Mouse (Mus musculus) spleen, embryonic (tissue): ENCODE data around the gene Tln2.

Experiments
- CTCF ChIA-PET: fragments of 350-600 bp; sonication (Branson Sonifier 250); formaldehyde crosslinking; loops from one replicate; lab custom pipeline; 2022; lab: Charles Lee

The Tln2 gene

GRCm38 (mm10) chr9:67559603-67560002, at the start of gene Tln2:
Tln2 (minus strand) TSS chr9:67559703.
- CTCF ChIA-PET = no interaction called here

DNA sequence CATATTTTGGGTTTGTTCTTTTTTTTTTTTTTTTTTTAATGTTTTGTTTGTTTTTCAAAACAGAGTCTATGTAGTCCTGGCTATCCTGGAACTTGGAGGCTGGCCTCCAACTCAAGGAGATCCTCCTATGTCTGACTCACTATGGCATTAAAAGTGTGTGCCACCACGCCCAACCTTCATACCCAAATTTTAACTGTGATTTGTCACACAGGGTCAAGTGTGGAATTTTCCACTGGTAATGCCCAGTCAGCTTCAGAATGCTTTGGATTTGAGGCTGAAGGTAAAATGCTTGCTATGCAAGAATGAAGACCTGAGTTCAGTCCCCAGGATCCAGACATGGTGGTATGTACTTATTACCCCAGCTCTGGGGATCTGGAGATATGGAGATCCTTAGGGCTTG, 49.7 kb upstream of the Tln2 start:
- CTCF ChIA-PET = no interaction called here

DNA sequence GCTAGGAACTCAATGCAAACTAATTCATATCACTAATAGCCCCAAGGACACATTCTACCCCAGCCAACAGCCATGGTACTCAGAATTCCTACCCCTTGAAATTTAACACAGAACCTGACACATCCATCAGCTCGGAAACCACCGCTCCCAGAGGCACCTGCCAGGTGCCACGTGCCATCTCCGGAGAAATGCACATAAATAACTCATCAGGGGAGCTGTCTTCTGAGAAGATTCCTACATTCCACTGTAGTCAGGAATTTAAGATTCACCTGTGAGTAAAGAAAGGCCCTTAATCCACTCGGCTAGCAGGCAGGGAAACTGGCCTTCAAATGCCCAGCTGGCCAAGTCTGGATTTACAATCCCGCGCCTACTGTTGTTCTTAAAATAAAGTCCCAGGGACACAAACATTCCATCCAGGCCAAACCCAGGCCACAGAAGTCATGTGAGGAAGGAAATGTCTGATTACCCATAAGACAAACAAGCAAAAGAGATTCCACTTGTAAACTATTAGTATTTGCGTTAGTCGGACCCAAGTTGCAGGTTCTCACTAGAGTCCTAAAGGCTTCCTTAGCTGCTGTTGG, 48.4 kb upstream of the Tln2 start:
- CTCF ChIA-PET = no interaction called here

DNA sequence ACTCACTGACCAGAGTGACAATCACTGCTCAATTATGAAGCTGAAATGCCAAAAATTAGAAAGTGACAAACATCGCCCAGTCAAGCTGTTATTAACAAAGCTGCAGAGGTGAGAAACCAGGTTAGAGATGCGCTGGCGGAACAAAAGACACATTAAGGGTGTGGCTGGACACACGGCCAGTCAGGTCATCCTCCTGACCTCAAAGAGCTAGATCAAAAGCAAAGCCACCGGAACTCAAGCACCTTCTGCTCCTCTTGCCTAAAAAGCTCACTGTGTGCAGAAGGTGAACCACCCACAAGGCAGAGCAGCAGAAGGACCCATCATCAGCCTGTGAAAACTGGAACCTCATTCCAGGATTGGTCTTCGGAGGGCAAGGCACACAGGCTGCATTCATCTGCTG, 47.8 kb upstream of the Tln2 start:
- CTCF ChIA-PET = no interaction called here

- CTCF ChIA-PET = no interaction called here
Measured at GRCm38 (mm10) chr9:67605867-67606435, 46.4 kb upstream of the Tln2 start.

DNA sequence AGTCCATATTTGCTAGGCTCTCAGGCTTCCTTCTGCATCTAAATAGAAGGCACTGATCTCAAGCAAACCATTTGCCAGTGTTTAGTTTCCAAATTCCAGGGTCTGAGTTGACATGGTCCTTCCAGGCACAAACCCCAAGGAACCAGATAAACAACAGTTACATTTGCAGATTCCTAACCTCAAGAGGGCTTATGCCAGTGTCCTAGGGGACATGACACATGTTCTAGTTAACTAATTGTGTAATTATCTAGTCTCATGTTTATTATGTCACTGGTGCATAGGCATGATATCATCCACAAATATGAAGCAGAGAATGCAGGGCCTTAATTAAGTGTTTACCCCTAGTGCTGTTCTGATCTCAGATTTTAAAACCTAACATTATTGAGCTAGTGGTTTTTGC, 45.4 kb upstream of the Tln2 start:
- CTCF ChIA-PET = no interaction called here

- CTCF ChIA-PET = no interaction called here
Measured at GRCm38 (mm10) chr9:67602347-67602746, 42.8 kb upstream of the Tln2 start.

- CTCF ChIA-PET = no interaction called here
Measured at GRCm38 (mm10) chr9:67595221-67595620, 35.7 kb upstream of the Tln2 start.

- CTCF ChIA-PET = no interaction called here
Measured at GRCm38 (mm10) chr9:67593469-67594141, 34.1 kb upstream of the Tln2 start.

DNA sequence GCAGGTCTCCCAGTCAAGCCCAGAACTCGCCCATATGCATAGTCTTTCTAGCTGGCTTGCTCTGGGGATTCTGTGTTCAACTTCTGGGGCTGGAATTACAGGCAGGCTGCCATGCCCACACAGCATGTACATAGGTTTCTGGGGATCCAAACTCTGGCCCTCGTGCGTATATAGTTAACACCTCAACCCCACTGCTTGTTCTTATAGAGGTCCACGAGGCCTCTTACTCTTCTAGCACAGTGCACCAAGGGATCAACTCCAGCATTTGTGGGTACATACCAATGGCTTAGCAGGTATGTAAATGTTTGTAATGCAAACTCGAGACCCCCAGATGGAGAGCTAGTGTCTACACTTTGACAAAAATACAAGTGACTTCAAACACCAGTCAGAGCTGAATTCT, 33.2 kb upstream of the Tln2 start:
- CTCF ChIA-PET = no interaction called here

- CTCF ChIA-PET = no interaction called here
Measured at GRCm38 (mm10) chr9:67587111-67587510, 27.6 kb upstream of the Tln2 start.

- CTCF ChIA-PET = no interaction called here
Measured at GRCm38 (mm10) chr9:67586489-67586888, 27.0 kb upstream of the Tln2 start.

DNA sequence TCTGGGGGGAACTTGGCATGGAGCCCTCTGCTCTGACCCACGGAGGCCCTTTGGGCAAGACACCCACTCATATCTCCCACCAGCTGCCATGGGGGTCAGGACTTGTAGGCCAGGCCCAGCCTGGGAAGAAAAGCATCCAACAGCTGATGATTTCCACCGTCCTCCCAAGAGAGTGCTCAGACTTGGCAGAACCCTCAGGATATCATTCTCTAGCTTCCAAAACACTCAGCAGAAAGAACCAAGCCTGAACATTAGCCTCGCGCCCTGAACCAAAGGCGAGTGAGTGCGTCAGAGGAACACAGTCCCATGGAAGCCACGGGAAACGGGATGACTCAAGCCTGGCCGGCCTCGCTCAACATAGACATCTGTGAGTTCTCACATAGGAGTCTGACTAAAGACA, 25.4 kb upstream of the Tln2 start:
- CTCF ChIA-PET = no interaction called here

DNA sequence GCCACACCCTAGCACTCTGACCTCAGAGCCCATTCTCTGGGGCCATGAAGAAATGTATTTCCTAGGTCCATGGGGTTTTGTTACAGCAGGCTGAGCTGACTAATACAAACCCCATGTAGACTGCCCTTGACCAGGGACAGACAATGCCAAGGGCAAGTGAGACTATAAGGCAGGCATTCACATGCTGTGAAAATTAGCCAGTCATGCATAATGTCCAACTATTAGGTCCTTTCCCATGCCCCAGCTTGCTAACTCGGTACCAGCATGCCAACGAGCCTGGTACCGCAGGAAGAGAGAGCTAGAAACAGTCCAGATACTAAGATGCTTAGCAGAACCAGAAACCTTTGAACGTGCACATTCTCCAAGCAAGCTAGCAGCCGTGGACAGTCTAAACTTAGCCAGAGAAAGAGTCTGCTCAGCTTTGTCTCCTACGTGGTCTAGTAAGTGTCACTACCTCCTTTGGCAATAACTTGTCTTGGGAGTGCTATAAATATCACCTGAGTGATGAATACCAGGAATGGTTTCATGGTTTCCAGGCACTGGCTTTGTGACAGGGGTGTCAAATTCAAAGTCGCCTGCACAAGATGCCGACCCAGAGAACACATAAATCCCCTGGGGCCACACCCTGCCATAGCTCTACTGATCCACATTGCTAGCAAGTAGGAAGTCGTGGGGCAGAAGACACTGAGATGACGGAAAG, 22.2 kb upstream of the Tln2 start:
- CTCF ChIA-PET = no interaction called here

- CTCF ChIA-PET = no interaction called here
Measured at GRCm38 (mm10) chr9:67579541-67579940, 20.0 kb upstream of the Tln2 start.

GRCm38 (mm10) chr9:67574721-67575248, 15.3 kb upstream of the Tln2 start:
- CTCF ChIA-PET = no interaction called here

DNA sequence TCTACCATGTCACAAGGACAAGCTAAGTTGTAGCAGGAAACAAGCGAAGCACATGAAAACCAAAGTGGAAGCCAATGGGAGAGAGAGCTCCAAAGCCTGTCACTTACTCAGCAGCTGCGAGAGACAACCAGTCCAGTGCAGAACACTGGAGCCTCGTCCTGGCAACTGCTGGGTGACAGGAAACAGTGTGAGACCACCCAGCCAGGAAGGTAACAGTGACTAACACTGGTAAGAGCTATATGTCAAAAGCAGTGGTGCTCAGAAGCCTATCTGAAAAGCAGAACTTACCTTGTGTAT, 14.1 kb upstream of the Tln2 start:
- CTCF ChIA-PET = no interaction called here

GRCm38 (mm10) chr9:67572790-67573682, 13.5 kb upstream of the Tln2 start:
- CTCF ChIA-PET = no interaction called here

DNA sequence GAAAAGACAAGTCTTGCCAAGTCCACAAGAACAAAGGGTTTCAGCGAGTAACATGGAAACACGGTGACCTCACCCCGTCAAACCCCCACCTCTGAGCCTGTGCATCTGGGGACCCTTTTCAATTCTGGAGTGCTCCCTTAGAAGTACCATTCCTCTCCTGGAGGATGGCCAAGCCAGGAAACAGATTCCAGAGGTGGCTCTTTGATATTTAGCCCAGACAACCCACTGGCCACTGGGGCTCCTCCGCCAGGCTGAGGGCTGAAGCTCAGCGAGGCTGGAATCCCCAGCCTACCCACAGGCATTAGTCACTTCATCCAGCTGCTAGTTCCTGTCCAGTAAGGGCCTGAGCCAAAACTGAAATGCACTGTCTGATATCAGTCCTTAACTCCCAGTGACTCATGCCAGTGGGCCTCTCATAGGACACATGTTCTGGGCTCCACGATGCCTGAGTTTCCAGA, 6.3 kb upstream of the Tln2 start:
- CTCF ChIA-PET = no interaction called here

- CTCF ChIA-PET = no interaction called here
Measured at GRCm38 (mm10) chr9:67549811-67550501, 9.5 kb downstream of the Tln2 start.

GRCm38 (mm10) chr9:67549332-67549731, 10.2 kb downstream of the Tln2 start:
- CTCF ChIA-PET = no interaction called here
